Mouse (Mus musculus) liver, adult 2 months (tissue): ENCODE results near the gene Gm49673. TPM values are rescaled to one million over a fixed set of nuclear protein-coding genes. Genes with fewer than 3 reads are reported as not detected.
"Not testable (repeated sequence)": the region's sequence is repeated elsewhere in the genome, so short reads cannot be mapped to it uniquely, and the experiment has no call there.

ENCODE experiments used
- DNase-seq: peaks from one replicate; pipeline ENCODE4 v3.0.0-alpha.2; 2011; ENCODE audit warnings: low read depth, low spot score; ENCODE audit errors: extremely low read depth
- H3K27ac ChIP-seq: fragments of 200-500 bp; replicated peaks from 2 replicates; pipeline ENCODE4 v1.5.1; 2012; ENCODE audit warnings: low read depth, mild to moderate bottlenecking, control low read depth, inconsistent platforms, low read length; ENCODE audit not compliant: insufficient read depth
- H3K27me3 ChIP-seq: fragments of 200-500 bp; 2 replicates; pipeline ENCODE4 v1.6.1; 2012; ENCODE audit warnings: mild to moderate bottlenecking, moderate library complexity, low read length, inconsistent platforms; ENCODE audit not compliant: control insufficient read depth, insufficient read depth
- H3K36me3 ChIP-seq: fragments of 200-500 bp; 2 replicates; pipeline ENCODE4 v1.6.1; 2012; ENCODE audit warnings: low read length, inconsistent platforms; ENCODE audit not compliant: control insufficient read depth, insufficient read depth
- H3K4me1 ChIP-seq: fragments of 200-500 bp; 2 replicates; pipeline ENCODE4 v1.6.1; 2011; ENCODE audit warnings: low read length; ENCODE audit not compliant: control insufficient read depth, insufficient read depth
- H3K4me3 ChIP-seq: fragments of 200-500 bp; 2 replicates; pipeline ENCODE4 v1.5.1; 2011; ENCODE audit warnings: low read depth, mild to moderate bottlenecking, control low read depth, low read length, moderate library complexity; ENCODE audit not compliant: insufficient read depth
- H3K79me2 ChIP-seq: fragments of 200-500 bp; 2 replicates; pipeline ENCODE4 v1.6.1; 2012; ENCODE audit warnings: inconsistent platforms, mild to moderate bottlenecking, low read length, moderate library complexity; ENCODE audit not compliant: control insufficient read depth, insufficient read depth
- H3K9ac ChIP-seq: fragments of 200-500 bp; 2 replicates; pipeline ENCODE4 v1.6.1; 2012; ENCODE audit warnings: low read depth, mild to moderate bottlenecking, control low read depth, inconsistent platforms, low read length
- WGBS: fragments of 180-500 bp; shearing (Covaris S2); methylation state at CpG from one replicate; pipeline ENCODE4 v1.1.7; 2018; 5-methylcytosine and 5-hydroxymethylcytosine counted together
- polyA plus RNA-seq: library from polyadenylated mRNA; depleted of rRNA; stranded (reverse); fragments of >200 nt; gene quantifications from 2 replicates; pipeline ENCODE4 v1.2.3, GENCODE M21; 2012
- total RNA-seq: library from RNA; depleted of rRNA; stranded (reverse); fragments of >200 nt; gene quantifications from 2 replicates; pipeline ENCODE4 v1.2.3, GENCODE M21; 2014

The Gm49673 gene
- total and polyA plus RNA-seq, 2 experiments: 0.17 TPM; not detected in 1

GRCm38 (mm10) chr17:8129578-8129977 is 18.0 kb downstream of the Gm49673 start:
- H3K36me3 ChIP-seq, H3K27ac ChIP-seq, H3K4me1 ChIP-seq, H3K27me3 ChIP-seq, H3K79me2 ChIP-seq, H3K9ac ChIP-seq, H3K4me3 ChIP-seq, DNase-seq: not testable (repeated sequence)
- 85% methylated on average over 9 of the region's 9 CpGs for WGBS

DNA sequence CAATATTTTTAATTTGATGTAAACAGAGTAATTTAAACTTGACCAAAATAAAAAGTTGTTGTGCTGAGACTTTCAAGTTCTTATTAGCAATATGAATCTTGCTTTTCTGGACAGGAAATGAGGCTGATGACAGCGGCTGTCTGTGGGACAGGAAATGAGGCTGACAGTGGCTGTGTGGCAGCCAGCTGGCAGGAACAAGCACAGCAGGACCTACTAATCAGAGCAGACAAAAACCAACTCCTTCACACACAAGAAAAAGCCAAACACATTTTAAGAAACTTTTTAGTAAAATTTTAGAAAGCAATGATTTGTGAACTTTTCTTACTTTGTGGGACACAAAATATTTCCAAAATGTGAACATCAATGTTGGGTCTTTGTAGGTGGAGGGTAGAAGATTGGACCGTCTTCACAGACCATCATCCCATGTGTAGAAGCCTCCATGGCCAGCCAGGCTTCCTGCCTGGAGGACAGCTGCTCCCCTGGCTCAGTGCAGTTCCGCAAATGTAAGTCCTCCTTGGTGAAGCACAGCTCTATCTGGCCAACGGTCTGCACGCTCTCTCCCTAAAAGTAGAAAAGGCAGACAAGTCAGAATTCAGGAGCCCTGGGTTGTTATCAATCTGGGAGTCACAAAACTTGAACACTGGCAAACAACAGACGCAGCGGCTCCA is 19.1 kb downstream of the Gm49673 start:
- WGBS: 50% methylated on average over 2 of the region's 7 CpGs
- not testable (repeated sequence) for H3K79me2 ChIP-seq, H3K27me3 ChIP-seq, H3K4me3 ChIP-seq, H3K9ac ChIP-seq, H3K27ac ChIP-seq, DNase-seq, H3K36me3 ChIP-seq, H3K4me1 ChIP-seq

GRCm38 (mm10) chr17:8124586-8124985 is 23.0 kb downstream of the Gm49673 start:
- not testable (repeated sequence) for DNase-seq, H3K4me1 ChIP-seq, H3K36me3 ChIP-seq, H3K27me3 ChIP-seq, H3K9ac ChIP-seq, H3K27ac ChIP-seq, H3K4me3 ChIP-seq, H3K79me2 ChIP-seq
- WGBS: 92% methylated on average over 2 of the region's 6 CpGs

DNA sequence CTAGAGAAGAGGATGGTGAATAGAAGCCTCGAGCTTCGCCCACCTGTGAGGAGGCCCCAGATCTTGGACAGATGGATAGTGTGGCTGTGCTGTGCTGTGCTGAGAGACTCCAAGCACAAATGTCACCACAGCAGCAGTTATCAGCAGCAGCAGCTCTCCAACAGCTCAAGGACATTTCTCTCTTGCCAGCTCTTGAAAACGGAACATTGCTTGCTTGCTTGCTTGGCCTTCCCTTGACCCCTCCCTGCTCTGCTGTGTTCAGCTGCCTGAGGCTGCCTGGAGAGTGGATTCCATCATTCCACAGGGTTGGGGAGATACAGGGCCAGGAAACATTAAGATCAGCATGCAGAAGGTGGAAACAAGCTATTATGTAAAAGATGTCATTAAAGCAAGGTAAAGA is 24.6 kb downstream of the Gm49673 start:
- H3K9ac ChIP-seq, H3K4me1 ChIP-seq, H3K36me3 ChIP-seq, H3K27ac ChIP-seq, H3K79me2 ChIP-seq, DNase-seq, H3K4me3 ChIP-seq, H3K27me3 ChIP-seq: not testable (repeated sequence)
- no CpG with 5 or more reads among the region's 3 CpGs for WGBS

DNA sequence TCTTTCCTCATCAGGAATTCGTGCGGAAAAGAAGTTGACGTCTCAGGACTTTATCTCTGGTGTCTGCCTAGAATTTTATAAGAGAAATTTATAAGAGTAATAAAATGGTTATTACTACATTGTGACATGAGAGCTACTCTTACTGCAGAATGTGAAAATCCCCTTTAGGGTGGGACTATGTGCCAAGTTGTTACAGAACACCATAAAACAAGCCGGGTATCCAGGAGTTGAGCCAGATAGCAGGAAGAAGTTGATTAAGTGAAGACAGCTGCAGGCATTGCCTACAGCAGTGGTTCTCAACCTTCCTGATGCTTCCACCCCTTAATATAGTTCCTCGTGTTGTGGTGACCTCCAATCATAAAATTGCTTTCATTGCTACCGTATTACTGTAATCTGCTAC is 30.7 kb downstream of the Gm49673 start:
- H3K79me2 ChIP-seq, H3K4me1 ChIP-seq, H3K9ac ChIP-seq, H3K27ac ChIP-seq, DNase-seq, H3K36me3 ChIP-seq, H3K4me3 ChIP-seq, H3K27me3 ChIP-seq: not testable (repeated sequence)
- no CpG with 5 or more reads among the region's 6 CpGs for WGBS

DNA sequence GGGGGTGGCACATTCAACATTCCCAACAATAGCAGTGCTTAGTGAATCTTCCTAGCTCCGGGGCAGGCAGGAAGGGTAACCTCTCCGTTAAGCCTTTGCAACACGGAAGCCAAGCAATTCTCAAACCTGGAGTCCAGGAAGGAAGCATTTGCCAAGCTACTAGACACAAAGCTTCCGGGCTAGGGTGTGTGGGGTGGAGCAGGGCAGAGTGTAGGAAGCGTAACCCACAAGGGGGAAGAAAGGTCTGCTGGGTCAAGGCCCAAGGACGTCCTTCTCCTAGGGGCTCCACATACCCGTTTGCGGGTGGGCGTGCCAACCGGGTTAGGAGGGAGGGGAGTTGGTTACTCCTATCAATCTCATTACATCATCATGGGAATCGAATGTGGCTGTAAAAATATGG is 31.2 kb downstream of the Gm49673 start:
- WGBS: 61% methylated on average over 6 of the region's 11 CpGs
- not testable (repeated sequence) for DNase-seq, H3K27ac ChIP-seq, H3K4me3 ChIP-seq, H3K79me2 ChIP-seq, H3K27me3 ChIP-seq, H3K4me1 ChIP-seq, H3K9ac ChIP-seq, H3K36me3 ChIP-seq

GRCm38 (mm10) chr17:8112199-8112598 is 35.4 kb downstream of the Gm49673 start:
- not testable (repeated sequence) for H3K27ac ChIP-seq, H3K9ac ChIP-seq, H3K36me3 ChIP-seq, H3K79me2 ChIP-seq, H3K4me3 ChIP-seq, H3K27me3 ChIP-seq, DNase-seq, H3K4me1 ChIP-seq
- no CpG with 5 or more reads among the region's 1 CpGs for whole genome bisulfite sequencing

GRCm38 (mm10) chr17:8101297-8101609 is 46.3 kb downstream of the Gm49673 start:
- not testable (repeated sequence) for H3K9ac ChIP-seq, H3K4me3 ChIP-seq, H3K27me3 ChIP-seq, DNase-seq, H3K4me1 ChIP-seq, H3K36me3 ChIP-seq, H3K79me2 ChIP-seq, H3K27ac ChIP-seq
- 61% methylated on average over 3 of the region's 6 CpGs for WGBS

DNA sequence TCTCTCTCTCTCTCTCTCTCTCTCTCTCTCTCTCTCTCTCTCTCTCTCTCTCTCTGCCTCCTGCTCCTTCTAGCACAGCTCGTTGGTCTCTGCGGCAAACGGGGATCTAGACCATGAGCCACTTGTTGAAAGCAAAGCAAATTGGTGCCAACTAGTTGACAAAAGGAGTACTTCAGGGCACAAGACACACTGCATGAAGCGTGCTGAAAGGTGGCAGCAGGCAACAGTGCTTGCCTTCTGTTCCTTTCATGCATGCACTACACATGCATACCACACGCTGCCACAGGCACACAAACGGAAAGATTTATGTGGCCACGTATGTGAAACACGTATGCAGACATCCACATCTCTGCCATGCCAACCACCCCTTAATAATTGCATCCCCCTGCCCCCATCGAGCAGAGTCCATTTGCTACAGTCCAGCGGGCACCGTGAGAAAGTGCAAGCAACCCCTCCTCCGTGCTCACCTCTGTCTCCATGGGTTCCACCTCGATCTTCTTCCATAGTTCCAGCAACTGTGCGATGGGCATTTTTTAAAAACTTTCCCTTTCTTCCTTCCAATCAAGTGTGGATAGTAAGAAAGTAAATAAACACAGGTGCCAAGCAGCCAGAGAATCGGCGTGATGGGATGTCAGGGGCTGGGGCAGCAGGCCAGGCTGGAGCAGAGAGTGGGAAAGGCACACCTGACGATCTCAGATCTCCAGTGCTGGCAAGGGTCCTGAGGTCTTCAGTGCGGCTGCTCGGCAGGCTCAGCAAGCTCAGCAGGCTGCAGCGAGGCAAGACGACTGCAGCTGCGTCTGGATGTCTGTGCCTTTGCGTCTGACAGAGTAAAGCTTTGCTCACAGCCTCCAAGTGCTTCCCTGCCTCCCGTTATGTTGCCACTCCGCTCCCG is 46.9 kb downstream of the Gm49673 start:
- not testable (repeated sequence) for H3K4me3 ChIP-seq, H3K27ac ChIP-seq, H3K36me3 ChIP-seq, H3K9ac ChIP-seq, DNase-seq, H3K79me2 ChIP-seq, H3K4me1 ChIP-seq, H3K27me3 ChIP-seq
- 70% methylated on average over 4 of the region's 26 CpGs for WGBS
